Mouse (Mus musculus) spleen, adult 2 months (tissue): ENCODE measurements around the gene Alad.

Source experiments
- CTCF ChIP-seq: fragments of 200-500 bp; IDR thresholded peaks from 2 replicates; pipeline ENCODE4 v1.5.1; 2011; ENCODE audit warnings: mild to moderate bottlenecking, inconsistent platforms; ENCODE audit not compliant: insufficient read depth, insufficient read length, insufficient replicate concordance; ENCODE audit errors: extremely low read depth
- POLR2A ChIP-seq: fragments of 200-500 bp; IDR thresholded peaks from 2 replicates; pipeline ENCODE4 v1.6.1; 2011; ENCODE audit warnings: low read depth, low read length, inconsistent platforms

DNA sequence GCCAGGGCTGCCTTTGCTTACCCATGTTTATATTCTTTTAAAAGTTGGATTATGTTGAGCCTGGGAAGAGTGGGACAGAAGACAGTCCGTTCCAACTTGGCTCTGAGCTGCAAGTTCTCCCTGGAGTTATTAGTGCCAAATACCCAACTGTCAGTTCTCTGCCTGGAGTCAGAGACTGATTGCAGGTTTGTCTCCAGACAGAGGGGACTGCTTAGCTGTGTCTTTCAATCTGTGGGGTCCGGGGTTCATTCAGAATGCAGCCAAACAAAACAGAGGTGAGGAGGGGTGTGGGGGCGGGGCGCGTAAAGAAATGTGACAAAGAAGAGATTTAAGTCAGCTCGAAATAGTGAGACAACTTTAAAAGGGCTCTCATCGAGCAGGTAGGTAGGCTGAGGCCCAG lies 18.2 kb downstream of the Alad start:
- TF ChIP-seq CTCF (no peak), POLR2A (no peak)
